In the genomic region with DNA sequence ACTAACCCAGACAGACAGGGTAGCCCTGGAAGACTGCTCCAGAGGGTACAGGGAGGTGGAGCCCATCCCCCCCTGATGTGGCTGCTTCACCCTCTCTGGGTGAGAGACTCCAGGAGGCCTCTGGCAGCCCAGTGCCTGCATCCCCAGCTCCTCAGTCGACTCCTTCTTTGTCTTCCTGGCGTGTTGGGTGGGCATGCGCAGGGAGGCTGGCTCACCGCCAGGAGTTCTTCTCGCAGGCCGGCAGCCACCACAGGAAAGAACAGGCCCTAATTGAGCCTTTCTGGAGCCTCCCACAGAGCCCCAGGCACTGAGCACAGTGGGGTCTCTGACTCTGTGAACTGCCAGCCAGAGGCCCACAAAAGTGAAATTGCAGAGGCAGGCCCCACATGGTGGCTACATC, we compare ENCODE assay signal across 8 mouse cellular contexts. TPM values are rescaled to one million over a fixed set of nuclear protein-coding genes. Genes with fewer than 3 reads are reported as not detected.
DNase-seq lines count a peak whose midpoint lies in the region; ATAC-seq lines count a peak whose summit lies in the region.

No protein-coding gene starts in this region.

- H3K27me3 ChIP-seq in hindbrain, embryonic 11.5 days (ENCODE audit: control insufficient read depth, insufficient read depth, low read length) = no peaks in the 10 kb centered on the region
- no peaks in the 10 kb centered on the region for H3K27me3 ChIP-seq in lung, embryonic 15.5 days

- peaks cover 14% of the 10 kb centered on the region for H3K4me1 ChIP-seq in hindbrain, embryonic 11.5 days (replicated peaks; ENCODE audit: control insufficient read depth, insufficient read depth, low read length)
- H3K4me1 ChIP-seq in lung, embryonic 15.5 days = peaks cover 27% of the 10 kb centered on the region

- no peaks in the 10 kb centered on the region for H3K9me3 ChIP-seq in hindbrain, embryonic 11.5 days (ENCODE audit: control insufficient read depth, low read length)
- no peaks in the 10 kb centered on the region for H3K9me3 ChIP-seq in lung, embryonic 15.5 days

- 4% methylated on average over 6 of the region's 6 CpGs for WGBS in hindbrain, embryonic 11.5 days
- WGBS in lung, embryonic 15.5 days = 1% methylated on average over 6 of the region's 6 CpGs

- peak; percentile 86 for ATAC-seq in hindbrain, embryonic 11.5 days (ENCODE audit: low FRiP score)
- ATAC-seq in lung, embryonic 15.5 days (ENCODE audit: borderline replicate concordance, extremely low read depth, low FRiP score, low TSS enrichment) = peak; percentile 79

- peak overlapping the region; percentile 91 for H3K27ac ChIP-seq in hindbrain, embryonic 11.5 days (ENCODE audit: low read depth, low read length)
- H3K27ac ChIP-seq in lung, embryonic 15.5 days = peak overlapping the region; percentile 92

- no peak overlapping the region; the same call in 1 of the 2 replicates for H3K4me2 ChIP-seq in hindbrain, embryonic 11.5 days (replicated peaks; ENCODE audit: low read depth, low read length)
- H3K4me2 ChIP-seq in lung, embryonic 15.5 days = peak overlapping the region; percentile 12; the same call in 1 of the 2 replicates

- H3K4me3 ChIP-seq in hindbrain, embryonic 11.5 days (ENCODE audit: low read depth, low read length) = no peak overlapping the region
- no peak overlapping the region for H3K4me3 ChIP-seq in lung, embryonic 15.5 days

- peak overlapping the region; percentile 56 for H3K9ac ChIP-seq in hindbrain, embryonic 11.5 days (ENCODE audit: low read depth, low read length)
- 0 out of 2 replicates have a peak overlapping the region, but pooled peaks have one; percentile 23 for H3K9ac ChIP-seq in lung, embryonic 15.5 days

- H3K36me3 ChIP-seq in hindbrain, embryonic 11.5 days (ENCODE audit: control insufficient read depth, insufficient read depth, low read length) = no peaks in the 10 kb centered on the region
- H3K36me3 ChIP-seq in lung, embryonic 15.5 days = no peaks in the 10 kb centered on the region

- peak; percentile 94 for DNase-seq in MN1 (ENCODE audit: low spot score)
- DNase-seq in cerebellum, adult 9-10 months = peak; percentile 88
- peak; percentile 93 for DNase-seq in forelimb bud, embryonic 11.5 days (ENCODE audit: low read depth, low spot score)
- DNase-seq in hindbrain, embryonic 11.5 days (ENCODE audit: low spot score) = peak; percentile 85
- DNase-seq in layer of hippocampus, adult 9-11 months = peak; percentile 76
- peak; percentile 70 for DNase-seq in ovary, postnatal 36 days (ENCODE audit: low spot score)
- no peak for DNase-seq in c-Kit-positive CD71-positive TER-119-positive erythroid progenitor cells, embryonic 14.5 days (ENCODE audit: low spot score)

RNA-seq across cellular contexts. Expression of a gene that starts 16.0 kb away (rescaled TPM):
- polyA plus RNA-seq in hindbrain, embryonic 11.5 days (2014; fragmentation: Nextera tagmentation; extraction: Ambion mirVana) = 13.0 and 13.1 TPM in 2 replicates
- 5.0 and 5.7 TPM in 2 replicates for polyA plus RNA-seq in lung, embryonic 15.5 days (2015; fragmentation: Nextera tagmentation; extraction: Ambion mirVana)
